Mouse (Mus musculus) G1E (cell line): ENCODE data around the gene Lhcgr.

Experiments used
- CTCF ChIP-seq: IDR thresholded peaks from 2 replicates; pipeline ENCODE4 v1.5.1; 2012; ENCODE audit warnings: low read depth, low read length, inconsistent platforms, mixed read lengths
- GATA1 ChIP-seq: IDR thresholded peaks from 2 replicates; pipeline ENCODE4 v1.6.1; 2012; ENCODE audit warnings: borderline replicate concordance, low read length, inconsistent platforms, mixed read lengths
- TAL1 ChIP-seq: conservative IDR thresholded peaks from 2 replicates; pipeline ENCODE4 v1.6.1; 2012; ENCODE audit warnings: low read depth, low read length, inconsistent platforms, mixed read lengths

- TF ChIP-seq CTCF (no peak), TAL1 (no peak), GATA1 (no peak)
Measured at GRCm38 (mm10) chr17:88758003-88758437, 33.8 kb downstream of the Lhcgr start.
